Mouse (Mus musculus) forebrain, embryonic 13.5 days (tissue): ENCODE results near the gene Chtop. TPM values are rescaled to one million over a fixed set of nuclear protein-coding genes. Genes with fewer than 3 reads are reported as not detected.

Experiments used
- ATAC-seq: fragments of 200-750 bp; cut with Nextera tagmentation; 2 replicates; pipeline ENCODE4 v1.8.0; 2017
- H3K27ac ChIP-seq: fragments of 300-500 bp; sonication (generic); 2 replicates; pipeline ENCODE4 v1.5.1; 2015; ENCODE audit warnings: inconsistent platforms, mild to moderate bottlenecking, moderate library complexity
- H3K27me3 ChIP-seq: fragments of 300-500 bp; sonication (generic); 2 replicates; pipeline ENCODE4 v1.6.1; 2015; ENCODE audit warnings: mild to moderate bottlenecking, inconsistent platforms
- H3K36me3 ChIP-seq: fragments of 300-500 bp; sonication (generic); 2 replicates; pipeline ENCODE4 v1.6.1; 2015; ENCODE audit warnings: mild to moderate bottlenecking, inconsistent platforms; ENCODE audit not compliant: poor library complexity, severe bottlenecking
- H3K4me1 ChIP-seq: fragments of 300-500 bp; sonication (generic); 2 replicates; pipeline ENCODE4 v1.6.1; 2015; ENCODE audit warnings: inconsistent platforms
- H3K4me2 ChIP-seq: fragments of 300-500 bp; sonication (generic); 2 replicates; pipeline ENCODE4 v1.6.1; 2015; ENCODE audit warnings: inconsistent platforms, mild to moderate bottlenecking, moderate library complexity
- H3K4me3 ChIP-seq: fragments of 300-500 bp; sonication (generic); 2 replicates; pipeline ENCODE4 v1.5.1; 2015; ENCODE audit warnings: mild to moderate bottlenecking, inconsistent platforms
- H3K9ac ChIP-seq: fragments of 300-500 bp; sonication (generic); 2 replicates; pipeline ENCODE4 v1.6.1; 2015; ENCODE audit warnings: mild to moderate bottlenecking, inconsistent platforms
- H3K9me3 ChIP-seq: fragments of 300-500 bp; sonication (generic); replicated peaks from 2 replicates; pipeline ENCODE4 v1.6.1; 2016; ENCODE audit warnings: inconsistent platforms
- WGBS: fragments of 180-500 bp; shearing (Covaris S2); methylation state at CpG from one replicate; pipeline ENCODE4 v1.1.7; 2015; 5-methylcytosine and 5-hydroxymethylcytosine counted together
- polyA plus RNA-seq: library from polyadenylated mRNA; unstranded; fragments of >200 nt; fragmentation: Nextera tagmentation; extraction: Ambion mirVana; gene quantifications from 2 replicates; pipeline ENCODE4 v1.2.1, GENCODE M21; 2015

Chtop gene
- polyA plus RNA-seq, 1 experiment from 2014 or later, result 214 TPM

DNA sequence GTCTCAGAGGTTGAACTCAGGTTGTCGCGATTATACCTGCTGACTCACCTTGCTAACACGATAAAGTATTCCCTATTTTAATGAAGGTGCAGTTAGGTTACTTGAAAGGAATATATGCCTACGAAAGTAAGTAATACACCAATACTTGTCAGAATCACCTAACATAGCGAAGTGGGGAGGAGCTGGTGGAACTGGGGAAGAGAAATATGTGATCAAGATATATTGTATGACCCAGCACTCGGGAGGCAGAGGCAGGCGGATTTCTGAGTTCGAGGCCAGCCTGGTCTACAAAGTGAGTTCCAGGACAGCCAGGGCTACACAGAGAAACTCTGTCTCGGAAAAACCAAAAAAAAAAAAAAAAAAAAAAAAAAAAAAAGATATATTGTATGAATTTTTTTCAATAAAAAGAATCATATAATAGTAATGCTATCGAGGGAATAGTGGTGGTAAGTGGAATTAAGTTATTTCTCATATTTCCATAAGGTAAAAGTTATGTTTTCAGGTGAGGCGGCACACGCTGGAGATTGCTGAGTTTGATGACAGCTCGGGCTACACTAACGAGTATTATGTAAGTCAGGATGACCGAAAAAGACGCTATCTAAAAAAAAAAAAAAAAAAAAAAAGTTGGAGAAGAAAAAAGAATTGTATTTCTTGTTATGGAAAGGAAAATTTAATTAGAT, 34.0 kb downstream of the Chtop start:
- H3K4me2 ChIP-seq, result peak overlapping the region; percentile 39
- H3K9ac ChIP-seq, result no peak overlapping the region
- peaks cover 25% of the 10 kb centered on the region for H3K36me3 ChIP-seq
- WGBS, result 43% methylated on average over 16 of the region's 16 CpGs
- peaks cover 13% of the 10 kb centered on the region for H3K4me1 ChIP-seq
- no peak overlapping the region for H3K27ac ChIP-seq
- no peaks in the 10 kb centered on the region for H3K9me3 ChIP-seq
- H3K4me3 ChIP-seq, result peak overlapping the region; percentile 30
- H3K27me3 ChIP-seq, result no peaks in the 10 kb centered on the region
- peak; percentile 39 for ATAC-seq

DNA sequence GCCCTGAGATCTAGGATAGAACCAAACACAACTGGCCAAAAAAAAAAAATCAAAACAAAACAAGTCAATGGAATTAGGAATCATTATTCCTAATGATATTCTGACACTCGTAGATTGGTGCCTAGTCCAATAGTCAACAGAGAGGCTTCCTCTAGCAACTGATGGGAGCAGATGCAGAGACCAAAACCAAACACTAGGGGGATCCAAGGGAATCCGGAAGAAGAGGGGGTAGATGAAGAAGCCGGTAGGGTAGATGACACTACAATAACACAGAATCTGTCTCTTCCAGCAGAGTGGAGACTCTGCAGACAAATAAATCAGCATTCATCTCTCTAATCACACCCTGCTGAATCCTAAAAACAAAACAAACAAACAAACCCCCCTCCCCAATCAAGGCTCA, 37.1 kb downstream of the Chtop start:
- Histone ChIP-seq H3K36me3 (no peaks in the 10 kb centered on the region), H3K4me1 (peaks cover 4% of the 10 kb centered on the region), H3K9me3 (no peaks in the 10 kb centered on the region), H3K9ac (no peak overlapping the region), H3K4me3 (no peak overlapping the region), H3K27ac (no peak overlapping the region), H3K4me2 (no peak overlapping the region), H3K27me3 (0 out of 2 replicates have a peak, but pooled peaks cover 4% of the 10 kb centered on the region)
- no peak for ATAC-seq
- WGBS, result 31% methylated on average over 3 of the region's 3 CpGs

DNA sequence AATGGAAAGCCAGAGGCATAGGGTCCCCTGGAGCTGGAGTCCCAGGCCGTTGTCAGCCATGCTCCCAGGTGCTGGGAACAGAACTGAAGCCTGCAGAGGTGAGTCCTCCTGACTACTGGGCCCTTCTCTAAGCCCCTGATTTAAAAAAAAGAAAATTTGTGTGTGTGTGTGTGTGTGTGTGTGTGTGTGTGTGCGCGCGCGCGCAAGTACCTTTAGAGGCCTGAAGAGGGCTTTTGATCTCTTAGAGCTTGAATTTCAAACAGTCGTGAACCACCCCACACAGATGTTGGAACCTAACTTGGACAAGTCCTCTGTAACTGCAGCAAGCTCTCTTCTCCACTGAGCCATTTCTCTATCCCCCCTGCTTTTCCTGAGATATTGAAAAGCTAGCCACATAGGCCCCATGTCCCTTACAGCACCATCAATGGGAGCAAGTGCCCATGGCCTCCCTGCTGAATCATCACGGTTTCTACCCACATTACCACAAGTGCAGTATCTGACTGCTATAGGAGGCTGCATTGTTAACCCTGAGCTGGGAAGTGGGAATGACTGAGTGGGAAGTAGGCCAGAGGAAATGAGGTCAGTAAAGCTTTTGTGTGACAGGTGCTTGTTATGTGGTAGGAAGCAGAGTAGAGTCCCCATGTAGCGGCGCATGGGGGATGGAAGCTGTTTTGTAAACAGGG, 41.5 kb downstream of the Chtop start:
- H3K9ac ChIP-seq, result no peak overlapping the region
- H3K27ac ChIP-seq, result no peak overlapping the region
- ATAC-seq, result no peak
- no peaks in the 10 kb centered on the region for H3K36me3 ChIP-seq
- 95% methylated on average over 10 of the region's 10 CpGs for WGBS
- no peaks in the 10 kb centered on the region for H3K9me3 ChIP-seq
- H3K4me1 ChIP-seq, result peaks cover 15% of the 10 kb centered on the region
- H3K27me3 ChIP-seq, result peaks cover 40% of the 10 kb centered on the region
- no peak overlapping the region for H3K4me2 ChIP-seq
- no peak overlapping the region for H3K4me3 ChIP-seq

GRCm38 (mm10) chr3:90466311-90466766, 43.0 kb downstream of the Chtop start:
- peaks cover 15% of the 10 kb centered on the region for H3K4me1 ChIP-seq
- no peak overlapping the region for H3K27ac ChIP-seq
- peak overlapping the region; percentile 82 for H3K4me2 ChIP-seq
- peak overlapping the region; percentile 54 for H3K4me3 ChIP-seq
- peaks cover 54% of the 10 kb centered on the region for H3K27me3 ChIP-seq
- H3K36me3 ChIP-seq, result no peaks in the 10 kb centered on the region
- no peaks in the 10 kb centered on the region for H3K9me3 ChIP-seq
- ATAC-seq, result peak; percentile 59
- H3K9ac ChIP-seq, result peak overlapping the region; percentile 63; the same call in 1 of the 2 replicates
- WGBS, result under 1% methylated on average over 15 of the region's 15 CpGs

DNA sequence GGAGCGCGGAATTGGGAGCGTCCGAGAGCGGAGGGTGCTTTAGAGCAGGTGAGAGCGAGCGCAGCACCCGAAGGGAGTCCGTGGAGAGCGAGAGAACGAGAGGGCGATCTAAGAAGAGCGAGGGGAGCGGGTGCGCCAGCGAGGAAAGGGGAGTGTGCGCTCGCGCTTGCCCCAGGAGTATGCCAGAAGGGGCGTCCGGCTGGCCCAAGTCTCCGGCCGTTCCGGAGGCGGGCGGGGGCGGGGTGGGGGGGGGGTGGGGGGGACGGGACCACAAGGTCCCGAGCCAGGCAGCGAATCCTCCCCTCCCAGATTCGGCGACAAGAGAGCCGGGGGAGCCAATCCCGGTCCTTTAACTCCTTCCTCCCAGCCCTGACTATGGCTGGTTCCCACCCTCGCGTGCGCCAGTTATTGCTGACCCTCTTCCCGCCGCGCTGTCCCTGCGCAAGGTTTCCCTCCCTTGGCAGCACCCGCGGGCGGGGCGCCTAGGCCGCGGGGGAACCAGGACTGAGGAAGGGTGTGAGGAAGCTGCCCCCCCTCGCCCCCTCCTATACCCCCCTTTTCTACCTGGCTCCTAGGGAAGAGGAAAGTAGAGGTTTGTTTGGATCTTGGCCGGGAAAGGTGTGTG, 43.5 kb downstream of the Chtop start, which contains the start of gene Npr1:
Gene Npr1, minus strand, starts transcription at position 181 of the 625 bp plus-strand sequence.
- no peak within 1 kb of the TSS for H3K27ac ChIP-seq
- ATAC-seq, result peak; percentile 68
- peak within 1 kb of the TSS; percentile 63 for H3K9ac ChIP-seq
- H3K4me2 ChIP-seq, result peak within 1 kb of the TSS; percentile 82
- H3K4me1 ChIP-seq, result peaks cover 15% of the 10 kb centered on the region
- 1% methylated on average over 38 of the region's 49 CpGs for WGBS
- H3K36me3 ChIP-seq, result no peaks in the 10 kb centered on the region
- H3K9me3 ChIP-seq, result no peaks in the 10 kb centered on the region
- peak within 1 kb of the TSS; percentile 54 for H3K4me3 ChIP-seq
- peaks cover 58% of the 10 kb centered on the region for H3K27me3 ChIP-seq

DNA sequence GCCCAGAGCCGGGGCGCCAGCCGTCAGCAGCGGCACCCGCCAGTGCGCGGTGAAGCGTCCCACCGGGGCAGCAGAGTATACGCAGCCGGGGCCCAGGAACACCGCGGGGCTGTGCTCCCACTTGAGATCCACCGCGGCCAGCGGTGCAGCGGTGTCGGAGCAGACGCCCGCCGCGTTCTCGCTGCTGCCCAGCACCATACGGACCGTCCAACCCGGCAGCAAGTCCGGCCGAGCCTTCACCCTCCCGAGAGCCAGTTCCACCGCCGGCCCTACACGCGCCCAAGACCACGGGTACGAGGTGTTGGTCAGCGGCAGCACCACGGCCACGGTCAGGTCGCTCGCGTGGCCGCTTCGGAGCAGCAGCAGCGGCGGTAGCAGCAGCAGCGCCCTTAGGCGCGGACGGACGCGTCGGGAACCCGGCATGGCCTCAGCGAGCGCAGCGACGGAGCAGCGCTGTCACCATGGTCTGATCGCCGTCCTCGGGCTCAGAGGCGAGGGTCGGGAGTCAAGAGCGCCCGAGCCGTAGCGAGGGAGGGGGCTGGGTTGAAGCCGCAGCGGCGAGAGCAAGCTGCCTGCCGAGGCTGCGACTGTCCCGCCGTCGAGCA, 44.1 kb downstream of the Chtop start:
- Histone ChIP-seq H3K9ac (peak overlapping the region; percentile 63), H3K27me3 (peaks cover 64% of the 10 kb centered on the region), H3K4me2 (peak overlapping the region; percentile 82), H3K27ac (no peak overlapping the region), H3K9me3 (no peaks in the 10 kb centered on the region), H3K4me3 (peak overlapping the region; percentile 54), H3K4me1 (peaks cover 15% of the 10 kb centered on the region), H3K36me3 (no peaks in the 10 kb centered on the region)
- 2% methylated on average over 75 of the region's 75 CpGs for WGBS
- peak; percentile 58 for ATAC-seq

GRCm38 (mm10) chr3:90464552-90465080, 44.7 kb downstream of the Chtop start:
- Histone ChIP-seq H3K9ac (peak overlapping the region; percentile 63; the same call in 1 of the 2 replicates), H3K27me3 (peaks cover 67% of the 10 kb centered on the region), H3K9me3 (no peaks in the 10 kb centered on the region), H3K27ac (no peak overlapping the region), H3K4me2 (peak overlapping the region; percentile 82), H3K4me3 (peak overlapping the region; percentile 54), H3K4me1 (peaks cover 15% of the 10 kb centered on the region), H3K36me3 (no peaks in the 10 kb centered on the region)
- ATAC-seq, result 0 out of 2 replicates have a peak, but pooled peaks have one; percentile 14
- 13% methylated on average over 37 of the region's 37 CpGs for WGBS

GRCm38 (mm10) chr3:90462579-90462978, 46.7 kb downstream of the Chtop start:
- WGBS, result 21% methylated on average over 7 of the region's 7 CpGs
- ATAC-seq, result no peak
- Histone ChIP-seq H3K9ac (peak overlapping the region; percentile 4; the same call in 1 of the 2 replicates), H3K4me1 (peaks cover 15% of the 10 kb centered on the region), H3K27me3 (peaks cover 63% of the 10 kb centered on the region), H3K4me3 (no peak overlapping the region), H3K4me2 (no peak overlapping the region), H3K36me3 (no peaks in the 10 kb centered on the region), H3K27ac (no peak overlapping the region), H3K9me3 (no peaks in the 10 kb centered on the region)

DNA sequence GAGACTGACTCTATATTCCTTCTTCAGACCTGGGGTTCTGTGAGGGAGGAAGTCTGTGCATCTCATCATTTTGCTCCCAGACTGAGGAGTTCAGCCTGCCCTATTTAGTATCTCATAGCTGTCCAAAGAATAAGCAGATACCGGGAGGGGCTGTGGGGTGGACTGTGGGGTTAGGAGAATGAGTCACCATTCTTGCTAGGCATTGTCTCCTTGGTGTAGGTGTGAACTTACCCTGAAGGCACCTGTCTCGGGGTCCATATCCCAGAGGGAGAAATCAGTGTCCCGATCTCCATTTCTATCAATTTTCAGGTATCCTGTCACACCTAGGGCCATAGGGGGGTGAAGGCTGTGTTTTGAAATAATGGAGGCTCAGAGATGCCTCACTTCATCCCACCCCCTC, 47.4 kb downstream of the Chtop start:
- Histone ChIP-seq H3K36me3 (no peaks in the 10 kb centered on the region), H3K9me3 (no peaks in the 10 kb centered on the region), H3K4me3 (no peak overlapping the region), H3K9ac (no peak overlapping the region), H3K4me1 (peaks cover 15% of the 10 kb centered on the region), H3K27ac (no peak overlapping the region), H3K4me2 (no peak overlapping the region), H3K27me3 (peaks cover 63% of the 10 kb centered on the region)
- ATAC-seq, result no peak
- WGBS, result 86% methylated on average over 3 of the region's 3 CpGs

GRCm38 (mm10) chr3:90460315-90460714, 49.0 kb downstream of the Chtop start:
- H3K9me3 ChIP-seq, result no peaks in the 10 kb centered on the region
- H3K4me3 ChIP-seq, result no peak overlapping the region
- H3K4me2 ChIP-seq, result no peak overlapping the region
- H3K9ac ChIP-seq, result no peak overlapping the region
- WGBS, result 80% methylated on average over 5 of the region's 5 CpGs
- no peaks in the 10 kb centered on the region for H3K36me3 ChIP-seq
- peaks cover 6% of the 10 kb centered on the region for H3K4me1 ChIP-seq
- H3K27me3 ChIP-seq, result peaks cover 53% of the 10 kb centered on the region
- no peak for ATAC-seq
- H3K27ac ChIP-seq, result no peak overlapping the region

- 78% methylated on average over 9 of the region's 9 CpGs for WGBS
- Histone ChIP-seq H3K9ac (no peak overlapping the region), H3K27me3 (peaks cover 47% of the 10 kb centered on the region), H3K4me2 (no peak overlapping the region), H3K4me1 (no peaks in the 10 kb centered on the region; the same call in 1 of the 2 replicates), H3K4me3 (no peak overlapping the region), H3K9me3 (no peaks in the 10 kb centered on the region), H3K36me3 (no peaks in the 10 kb centered on the region), H3K27ac (no peak overlapping the region)
- no peak for ATAC-seq
These were observed 49.6 kb downstream of the Chtop start for GRCm38 (mm10) chr3:90459727-90460126.
